Mouse (Mus musculus) cerebellum, adult 2 months (tissue): ENCODE measurements around the gene Fbxo44.

ENCODE experiments used
- CTCF ChIP-seq: fragments of 200-500 bp; IDR thresholded peaks from 2 replicates; pipeline ENCODE4 v1.5.1; 2011; ENCODE audit warnings: low read depth, mild to moderate bottlenecking, control low read depth, low read length, moderate library complexity, borderline replicate concordance; ENCODE audit not compliant: insufficient read depth
- POLR2A ChIP-seq: fragments of 200-500 bp; IDR thresholded peaks from 2 replicates; pipeline ENCODE4 v1.6.1; 2011; ENCODE audit warnings: low read length, control low read depth, borderline replicate concordance; ENCODE audit not compliant: insufficient read depth

DNA sequence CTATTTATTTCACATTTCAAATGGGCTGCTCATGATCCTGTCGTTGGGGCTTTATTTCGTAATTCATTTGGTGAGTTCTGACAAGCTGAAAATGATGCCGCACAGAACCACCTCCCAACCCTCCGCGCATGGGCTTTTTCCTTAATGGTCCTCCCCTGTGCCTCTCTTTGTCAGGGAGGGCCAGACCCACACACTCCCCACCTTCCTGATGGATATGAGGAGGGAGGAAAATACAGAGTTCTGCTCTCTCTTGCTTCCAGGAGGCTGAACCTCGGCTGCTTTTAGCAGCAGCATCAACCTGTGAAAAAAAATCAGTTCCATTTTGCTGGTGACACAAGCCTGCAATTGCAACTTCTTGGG is 44.6 kb upstream of the Fbxo44 start:
- TF ChIP-seq CTCF (no peak), POLR2A (no peak)
